Mouse (Mus musculus): ENCODE results near the gene Cnr1.

DNA sequence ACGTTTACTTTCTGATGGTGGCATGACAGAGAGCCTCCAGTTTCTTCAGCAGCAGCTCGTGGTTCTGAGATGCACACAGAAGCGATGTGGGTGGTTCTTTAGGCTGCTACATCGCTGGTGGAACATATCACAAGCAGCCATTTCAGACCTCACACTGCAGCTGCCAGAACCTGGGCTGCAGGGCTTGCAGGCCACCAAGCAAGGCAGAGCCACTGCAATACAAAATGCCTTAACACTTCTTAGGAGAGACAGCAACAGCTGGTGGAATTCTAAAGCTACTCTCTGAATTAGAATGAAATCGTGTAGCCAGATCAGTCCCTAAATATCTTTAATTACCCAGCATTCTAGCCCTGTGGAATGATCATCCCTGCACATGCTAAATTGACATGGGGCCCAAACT, 3.6 kb upstream of the Cnr1 start:
- TF ChIP-seq ZKSCAN1 (IDR thresholded peaks at IDR 0.05; ENCODE audit: low read depth, low read length) (no peak), USF1 (IDR thresholded peaks at IDR 0.05; ENCODE audit: low read depth, low read length) (no peak), CTCF (IDR thresholded peaks at IDR 0.05 in 2 of 3, conservative IDR thresholded peaks at IDR 0.05 in 1 of 3; ENCODE audit: control insufficient read depth in 1 of 3, insufficient read depth in 1 of 3, low read depth in 2 of 3, low read length in 3 of 3, poor library complexity in 1 of 3, severe bottlenecking in 1 of 3) (no peak)
